Mouse (Mus musculus): ENCODE measurements around the gene Ubl4a.
"Not testable (repeated sequence)": the region's sequence is repeated elsewhere in the genome, so short reads cannot be mapped to it uniquely, and the experiment has no call there.

The Ubl4a gene

GRCm38 (mm10) chrX:74372888-74373549, at the start of gene Ubl4a, which contains the start of gene Slc10a3:
Gene Ubl4a (minus strand): TSS chrX:74373218.
Gene Slc10a3 (minus strand): TSS chrX:74373349.
- DNase-seq (ENCODE audit: low spot score in 2 of 2) = peak; percentile 70 to 82

- peak; percentile 20 to 53 for DNase-seq (ENCODE audit: low spot score in 2 of 2)
Observed at GRCm38 (mm10) chrX:74413377-74413776, 40.4 kb upstream of the Ubl4a start.

GRCm38 (mm10) chrX:74408340-74408739, 35.3 kb upstream of the Ubl4a start:
- no peak for DNase-seq (ENCODE audit: low spot score in 2 of 2)

- no peak for DNase-seq (ENCODE audit: low spot score in 2 of 2)
Observed at GRCm38 (mm10) chrX:74400136-74400535, 27.1 kb upstream of the Ubl4a start.

- peak; percentile 67 to 71 for DNase-seq (ENCODE audit: low spot score in 2 of 2)
Observed at GRCm38 (mm10) chrX:74392535-74393443, 19.8 kb upstream of the Ubl4a start, which contains the start of the genes Fam3a and Ikbkg. Gene Fam3a (minus strand): TSS chrX:74393272. Gene Ikbkg (plus strand): TSS chrX:74393290.

GRCm38 (mm10) chrX:74388153-74388552, 15.1 kb upstream of the Ubl4a start:
- no peak for DNase-seq (ENCODE audit: low spot score in 2 of 2)

- no peak for DNase-seq (ENCODE audit: low spot score in 2 of 2)
Observed at GRCm38 (mm10) chrX:74384451-74384850, 11.4 kb upstream of the Ubl4a start.

- DNase-seq (ENCODE audit: low spot score in 2 of 2) = peak; percentile 43 to 59
Observed at GRCm38 (mm10) chrX:74368209-74368909, 4.7 kb downstream of the Ubl4a start.

GRCm38 (mm10) chrX:74367512-74367911, 5.5 kb downstream of the Ubl4a start:
- no peak for DNase-seq (ENCODE audit: low spot score in 2 of 2)

GRCm38 (mm10) chrX:74359171-74359570, 13.8 kb downstream of the Ubl4a start:
- DNase-seq (ENCODE audit: low spot score in 2 of 2) = no peak

- not testable (repeated sequence) for DNase-seq (ENCODE audit: low spot score in 2 of 2)
Observed at GRCm38 (mm10) chrX:74357069-74357468, 15.9 kb downstream of the Ubl4a start.

GRCm38 (mm10) chrX:74353467-74353770, 19.6 kb downstream of the Ubl4a start, which contains the start of gene Lage3:
Gene Lage3 (minus strand): TSS chrX:74353618.
- peak; percentile 58 to 72 for DNase-seq (ENCODE audit: low spot score in 2 of 2)

- DNase-seq (ENCODE audit: low spot score in 2 of 2) = no peak
Observed at GRCm38 (mm10) chrX:74352645-74353466, 20.2 kb downstream of the Ubl4a start.

- no peak for DNase-seq (ENCODE audit: low spot score in 2 of 2)
Observed at GRCm38 (mm10) chrX:74330166-74330930, 42.7 kb downstream of the Ubl4a start.

GRCm38 (mm10) chrX:74329215-74329671, 43.8 kb downstream of the Ubl4a start:
- DNase-seq (ENCODE audit: low spot score in 2 of 2) = no peak

GRCm38 (mm10) chrX:74328725-74329161, 44.3 kb downstream of the Ubl4a start, which contains the start of gene Plxna3:
Gene Plxna3 (plus strand): TSS chrX:74329066.
- peak; percentile 36 to 49 for DNase-seq (ENCODE audit: low spot score in 2 of 2)

Measured in spleen, postnatal 14 days (tissue).